Mouse (Mus musculus) ES-Bruce4 (cell line): ENCODE data around the gene Lrriq1. TPM values are rescaled to one million over a fixed set of nuclear protein-coding genes. Genes with fewer than 3 reads are reported as not detected.

Experiments
- H3K27ac ChIP-seq: 2 replicates; pipeline ENCODE4 v1.5.1; 2012; ENCODE audit warnings: low read length, inconsistent platforms; ENCODE audit not compliant: insufficient read depth
- H3K27me3 ChIP-seq: 2 replicates; pipeline ENCODE4 v1.6.1; 2012; ENCODE audit warnings: mild to moderate bottlenecking, low read length, inconsistent platforms; ENCODE audit not compliant: control insufficient read depth, poor library complexity, insufficient read depth, severe bottlenecking
- H3K36me3 ChIP-seq: 2 replicates; pipeline ENCODE4 v1.6.1; 2012; ENCODE audit warnings: inconsistent platforms, mild to moderate bottlenecking, low read length, moderate library complexity; ENCODE audit not compliant: control insufficient read depth, poor library complexity, insufficient read depth, severe bottlenecking
- H3K4me1 ChIP-seq: one replicate; pipeline ENCODE4 v1.8.1; 2011; ENCODE audit warnings: low read length; ENCODE audit not compliant: control insufficient read depth, insufficient read depth
- H3K4me3 ChIP-seq: 2 replicates; pipeline ENCODE4 v1.5.1; 2011; ENCODE audit warnings: low read depth, mild to moderate bottlenecking, low read length
- H3K9ac ChIP-seq: 2 replicates; pipeline ENCODE4 v1.6.1; 2012; ENCODE audit warnings: low read depth, mild to moderate bottlenecking, inconsistent platforms; ENCODE audit not compliant: poor library complexity, severe bottlenecking
- H3K9me3 ChIP-seq: replicated peaks from 2 replicates; pipeline ENCODE4 v1.6.1; 2012; ENCODE audit warnings: mild to moderate bottlenecking, low read length, inconsistent platforms; ENCODE audit not compliant: control insufficient read depth, poor library complexity, insufficient read depth, severe bottlenecking
- CTCF ChIP-seq: IDR thresholded peaks from one replicate; pipeline ENCODE4 v1.8.1; 2011; ENCODE audit warnings: low read depth, low read length
- EP300 ChIP-seq: IDR thresholded peaks from 2 replicates; pipeline ENCODE4 v1.6.1; 2011; ENCODE audit warnings: low read depth, low read length; ENCODE audit not compliant: insufficient read depth
- POLR2A ChIP-seq: IDR thresholded peaks from one replicate; pipeline ENCODE4 v1.8.1; 2011; ENCODE audit warnings: low read length; ENCODE audit not compliant: insufficient read depth
- polyA plus RNA-seq: library from polyadenylated mRNA; stranded (reverse); fragments of >200 nt; gene quantifications from 2 replicates; pipeline ENCODE4 v1.2.4, GENCODE M21; 2011; ENCODE audit warnings: low read depth; ENCODE audit not compliant: missing spikeins, insufficient read depth, insufficient read length

The Lrriq1 gene
- polyA plus RNA-seq, 1 experiment = 0.58 TPM

- Histone ChIP-seq H3K36me3 (no peaks in the 10 kb centered on the region), H3K9me3 (no peaks in the 10 kb centered on the region), H3K27ac (no peak overlapping the region), H3K27me3 (peaks cover 29% of the 10 kb centered on the region), H3K9ac (no peak overlapping the region), H3K4me1 (no peaks in the 10 kb centered on the region), H3K4me3 (no peak overlapping the region)
- no peak for TF ChIP-seq EP300
- TF ChIP-seq CTCF = no peak
Measured at GRCm38 (mm10) chr10:103030931-103031330, 205.2 kb downstream of the Lrriq1 start.

- Histone ChIP-seq H3K27ac (no peak within 1 kb of the TSS), H3K27me3 (peaks cover 26% of the 10 kb centered on the region), H3K9ac (no peak within 1 kb of the TSS)
Measured at GRCm38 (mm10) chr10:103029730-103030490, 206.2 kb downstream of the Lrriq1 start, which contains the start of gene Alx1. Gene Alx1, minus strand, starts transcription at chr10:103030215.

GRCm38 (mm10) chr10:103029132-103029729 is 206.9 kb downstream of the Lrriq1 start:
- TF ChIP-seq EP300 (no peak), POLR2A (no peak), CTCF (no peak)
- H3K9me3 ChIP-seq = no peaks in the 10 kb centered on the region
- H3K4me3 ChIP-seq = no peak overlapping the region
- H3K27ac ChIP-seq = no peak overlapping the region
- H3K9ac ChIP-seq = no peak overlapping the region
- H3K36me3 ChIP-seq = no peaks in the 10 kb centered on the region
- H3K27me3 ChIP-seq = peaks cover 26% of the 10 kb centered on the region
- no peaks in the 10 kb centered on the region for H3K4me1 ChIP-seq

More at GRCm38 (mm10) chr10:103029730-103030490, 206.2 kb downstream of the Lrriq1 start, which contains the start of gene Alx1:
- Histone ChIP-seq H3K36me3 (no peaks in the 10 kb centered on the region), H3K4me1 (no peaks in the 10 kb centered on the region), H3K9me3 (no peaks in the 10 kb centered on the region), H3K4me3 (no peak within 1 kb of the TSS)
- TF ChIP-seq EP300 (no peak), POLR2A (no peak), CTCF (no peak)

GRCm38 (mm10) chr10:103028253-103029131 is 207.6 kb downstream of the Lrriq1 start:
- Histone ChIP-seq H3K27ac (no peak overlapping the region), H3K27me3 (peaks cover 25% of the 10 kb centered on the region), H3K4me3 (peak overlapping the region; percentile 61), H3K9ac (peak overlapping the region; percentile 45; the same call in 1 of the 2 replicates), H3K36me3 (no peaks in the 10 kb centered on the region), H3K4me1 (no peaks in the 10 kb centered on the region), H3K9me3 (no peaks in the 10 kb centered on the region)
- TF ChIP-seq POLR2A (no peak), CTCF (no peak), EP300 (no peak)

- H3K9ac ChIP-seq = peak overlapping the region; percentile 45; the same call in 1 of the 2 replicates
- H3K27ac ChIP-seq = no peak overlapping the region
Measured at GRCm38 (mm10) chr10:103027931-103028252, 208.2 kb downstream of the Lrriq1 start.

More at GRCm38 (mm10) chr10:103027931-103028252, 208.2 kb downstream of the Lrriq1 start:
- H3K4me1 ChIP-seq = no peaks in the 10 kb centered on the region
- no peaks in the 10 kb centered on the region for H3K36me3 ChIP-seq
- peak overlapping the region; percentile 61 for H3K4me3 ChIP-seq
- H3K9me3 ChIP-seq = no peaks in the 10 kb centered on the region
- TF ChIP-seq CTCF (no peak), EP300 (no peak)
- peaks cover 25% of the 10 kb centered on the region for H3K27me3 ChIP-seq
